Mouse (Mus musculus): ENCODE measurements around the gene Brsk2. TPM values are rescaled to one million over a fixed set of nuclear protein-coding genes. Genes with fewer than 3 reads are reported as not detected.

The Brsk2 gene
- polyA plus RNA-seq, 1 experiment from 2014 or later, result 1.8 TPM

GRCm38 (mm10) chr7:142035048-142035811, 85.7 kb downstream of the Brsk2 start:
- WGBS, result 76% methylated on average over 2 of the region's 2 CpGs
- H3K9me3 ChIP-seq, result no peaks in the 10 kb centered on the region
- H3K27ac ChIP-seq, result no peak overlapping the region
- no peaks in the 10 kb centered on the region for H3K36me3 ChIP-seq
- no peak overlapping the region for H3K4me2 ChIP-seq (replicated peaks)
- H3K4me3 ChIP-seq, result no peak overlapping the region
- no peaks in the 10 kb centered on the region for H3K27me3 ChIP-seq
- no peak overlapping the region for H3K9ac ChIP-seq
- ATAC-seq (ENCODE audit: insufficient number of reproducible peaks, insufficient read depth, low FRiP score, low TSS enrichment), result no peak
- no peaks in the 10 kb centered on the region for H3K4me1 ChIP-seq

- Histone ChIP-seq H3K4me3 (no peak overlapping the region), H3K27ac (no peak overlapping the region), H3K27me3 (no peaks in the 10 kb centered on the region), H3K9me3 (no peaks in the 10 kb centered on the region), H3K36me3 (no peaks in the 10 kb centered on the region), H3K4me2 (replicated peaks) (no peak overlapping the region), H3K9ac (no peak overlapping the region), H3K4me1 (no peaks in the 10 kb centered on the region)
- WGBS, result 71% methylated on average over 4 of the region's 4 CpGs
- no peak for ATAC-seq (ENCODE audit: insufficient number of reproducible peaks, insufficient read depth, low FRiP score, low TSS enrichment)
Measured at GRCm38 (mm10) chr7:142037553-142038170, 88.1 kb downstream of the Brsk2 start.

DNA sequence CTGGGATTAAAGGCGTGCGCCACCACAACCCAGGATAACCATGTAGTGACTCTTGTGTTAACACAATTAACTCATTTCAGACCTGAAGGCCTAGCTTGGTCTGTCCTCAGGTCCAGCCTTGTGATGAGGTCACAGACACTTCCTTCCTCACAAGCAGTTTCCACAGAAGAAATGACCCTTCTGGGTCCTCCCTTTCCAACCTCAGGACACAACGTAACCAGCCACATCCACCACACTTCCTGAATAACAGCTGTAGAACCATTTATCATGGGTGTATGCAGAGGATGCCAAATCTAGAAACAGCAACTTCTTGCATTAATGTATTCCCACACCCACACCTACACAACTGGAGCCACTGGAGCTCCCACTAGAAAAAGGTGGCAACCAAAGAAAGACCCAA, 91.2 kb downstream of the Brsk2 start:
- ATAC-seq (ENCODE audit: insufficient number of reproducible peaks, insufficient read depth, low FRiP score, low TSS enrichment), result no peak
- Histone ChIP-seq H3K9me3 (no peaks in the 10 kb centered on the region), H3K27me3 (no peaks in the 10 kb centered on the region), H3K9ac (no peak overlapping the region), H3K4me2 (replicated peaks) (no peak overlapping the region), H3K4me1 (no peaks in the 10 kb centered on the region), H3K4me3 (no peak overlapping the region), H3K36me3 (no peaks in the 10 kb centered on the region), H3K27ac (no peak overlapping the region)
- WGBS, result 92% methylated on average over 3 of the region's 3 CpGs

- Histone ChIP-seq H3K4me2 (replicated peaks) (no peak overlapping the region), H3K36me3 (no peaks in the 10 kb centered on the region), H3K27ac (no peak overlapping the region), H3K9me3 (no peaks in the 10 kb centered on the region), H3K9ac (no peak overlapping the region), H3K4me3 (no peak overlapping the region), H3K4me1 (no peaks in the 10 kb centered on the region), H3K27me3 (no peaks in the 10 kb centered on the region)
- no peak for ATAC-seq (ENCODE audit: insufficient number of reproducible peaks, insufficient read depth, low FRiP score, low TSS enrichment)
- 73% methylated on average over 2 of the region's 2 CpGs for WGBS
Measured at GRCm38 (mm10) chr7:142045344-142045743, 95.8 kb downstream of the Brsk2 start.

DNA sequence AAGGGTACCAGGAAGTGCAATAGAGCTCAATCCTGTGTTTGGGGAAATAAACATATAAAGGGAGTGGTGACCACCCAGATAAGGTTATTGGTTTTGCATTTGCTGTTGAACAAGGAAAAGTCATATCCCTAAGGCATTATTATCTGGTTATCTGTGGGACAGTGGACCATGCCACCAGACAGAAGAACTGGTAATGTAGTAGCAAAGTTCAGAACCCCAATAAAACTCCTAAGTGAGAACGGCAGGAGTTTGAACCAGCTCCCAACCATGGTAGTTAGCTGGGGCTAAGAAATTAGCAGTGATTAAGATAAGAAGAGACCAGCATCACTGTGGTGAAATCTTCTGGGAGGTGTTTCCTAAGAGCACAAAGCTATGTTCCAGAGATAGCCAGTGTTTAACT, 96.4 kb downstream of the Brsk2 start:
- Histone ChIP-seq H3K4me3 (no peak overlapping the region), H3K9ac (no peak overlapping the region), H3K36me3 (no peaks in the 10 kb centered on the region), H3K4me2 (replicated peaks) (no peak overlapping the region), H3K9me3 (no peaks in the 10 kb centered on the region), H3K27ac (no peak overlapping the region), H3K4me1 (no peaks in the 10 kb centered on the region), H3K27me3 (no peaks in the 10 kb centered on the region)
- WGBS, result 93% methylated on average over 1 of the region's 1 CpGs
- no peak for ATAC-seq (ENCODE audit: insufficient number of reproducible peaks, insufficient read depth, low FRiP score, low TSS enrichment)

DNA sequence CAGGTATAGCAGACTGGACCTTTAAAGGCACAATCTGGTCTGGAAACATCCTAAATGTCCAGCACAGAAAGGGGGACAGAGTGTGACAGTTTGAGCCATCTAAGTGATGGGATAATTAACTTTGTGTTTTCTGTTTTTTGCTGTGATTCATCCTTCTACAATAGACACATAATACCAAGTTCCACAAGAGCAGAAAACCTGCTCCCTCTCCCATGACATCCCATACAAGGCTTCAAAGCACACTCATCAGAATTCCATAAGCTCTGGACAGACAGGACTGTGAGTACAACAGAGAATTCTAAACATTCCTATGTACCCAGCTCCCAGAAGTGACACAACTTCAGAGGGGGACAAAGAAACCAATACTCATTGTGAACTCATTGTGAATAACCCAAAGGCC, 101.0 kb downstream of the Brsk2 start:
- no peak for ATAC-seq (ENCODE audit: insufficient number of reproducible peaks, insufficient read depth, low FRiP score, low TSS enrichment)
- Histone ChIP-seq H3K27me3 (no peaks in the 10 kb centered on the region), H3K9ac (no peak overlapping the region), H3K4me2 (replicated peaks) (no peak overlapping the region), H3K27ac (no peak overlapping the region), H3K36me3 (peaks cover 8% of the 10 kb centered on the region), H3K4me1 (no peaks in the 10 kb centered on the region), H3K9me3 (no peaks in the 10 kb centered on the region), H3K4me3 (no peak overlapping the region)

Small RNA genes within 50 kb of the gene (microRNA-seq; reads per million reads assigned to microRNA genes)
- gene Mir3104, result not detected

Other genes starting within 250 kb of the Brsk2 start
- gene Muc5ac, start 160.8 kb upstream of the Brsk2 start, polyA plus RNA-seq (2016; fragmentation: Nextera tagmentation; extraction: Ambion mirVana), result not detected in 2 replicates
- 0.01 and 0.03 TPM in 2 replicates for gene Muc5b, start 110.7 kb upstream of the Brsk2 start, polyA plus RNA-seq (2016; fragmentation: Nextera tagmentation; extraction: Ambion mirVana)
- gene Tollip, start 31.2 kb upstream of the Brsk2 start, polyA plus RNA-seq (2016; fragmentation: Nextera tagmentation; extraction: Ambion mirVana), result 45.7 and 46.5 TPM in 2 replicates
- 56.8 and 60.8 TPM in 2 replicates for gene Mob2, start 111.3 kb downstream of the Brsk2 start, polyA plus RNA-seq (2016; fragmentation: Nextera tagmentation; extraction: Ambion mirVana)
- gene Dusp8, start 146.1 kb downstream of the Brsk2 start, polyA plus RNA-seq (2016; fragmentation: Nextera tagmentation; extraction: Ambion mirVana), result 4.9 and 7.0 TPM in 2 replicates
- not detected in 2 replicates for gene Gm45618, start 171.0 kb downstream of the Brsk2 start, polyA plus RNA-seq (2016; fragmentation: Nextera tagmentation; extraction: Ambion mirVana)
- not detected in 2 replicates for gene Gm39115, start 186.3 kb downstream of the Brsk2 start, polyA plus RNA-seq (2016; fragmentation: Nextera tagmentation; extraction: Ambion mirVana)
- not detected in 2 replicates for gene Gm45337, start 194.9 kb downstream of the Brsk2 start, polyA plus RNA-seq (2016; fragmentation: Nextera tagmentation; extraction: Ambion mirVana)
- not detected in 2 replicates for gene Gm29735, start 207.4 kb downstream of the Brsk2 start, polyA plus RNA-seq (2016; fragmentation: Nextera tagmentation; extraction: Ambion mirVana)
- not detected in 2 replicates for gene Gm4553, start 216.0 kb downstream of the Brsk2 start, polyA plus RNA-seq (2016; fragmentation: Nextera tagmentation; extraction: Ambion mirVana)
- not detected in 2 replicates for gene Krtap5-2, start 226.3 kb downstream of the Brsk2 start, polyA plus RNA-seq (2016; fragmentation: Nextera tagmentation; extraction: Ambion mirVana)
- not detected in 2 replicates for gene Gm10153, start 240.6 kb downstream of the Brsk2 start, polyA plus RNA-seq (2016; fragmentation: Nextera tagmentation; extraction: Ambion mirVana)